Mouse (Mus musculus): ENCODE results near the gene Shc2.

Gene Shc2

GRCm38 (mm10) chr10:79578276-79578675 is 59.4 kb downstream of the Shc2 start:
- DNase-seq, result no peak

GRCm38 (mm10) chr10:79577376-79577775 is 60.3 kb downstream of the Shc2 start:
- DNase-seq, result no peak

GRCm38 (mm10) chr10:79575754-79576153 is 62.0 kb downstream of the Shc2 start:
- DNase-seq, result no peak

GRCm38 (mm10) chr10:79574796-79575195 is 62.9 kb downstream of the Shc2 start:
- no peak for DNase-seq

- DNase-seq, result no peak
Observed at GRCm38 (mm10) chr10:79574350-79574749, 63.4 kb downstream of the Shc2 start.

- no peak for DNase-seq
Observed at GRCm38 (mm10) chr10:79573611-79574010, 64.1 kb downstream of the Shc2 start.

GRCm38 (mm10) chr10:79571314-79571713 is 66.4 kb downstream of the Shc2 start:
- no peak for DNase-seq

GRCm38 (mm10) chr10:79569921-79570320 is 67.8 kb downstream of the Shc2 start:
- no peak for DNase-seq

Measured in liver (tissue).